Mouse (Mus musculus) CH12.LX (cell line): ENCODE measurements around the gene Anks1b. TPM values are rescaled to one million over a fixed set of nuclear protein-coding genes. Genes with fewer than 3 reads are reported as not detected.
A peak's percentile ranks its signal among the peaks of the same experiment; 100 is the strongest.

Source experiments
- DNase-seq: peaks from one replicate; pipeline ENCODE4 v3.0.0-alpha.2; 2013; ENCODE audit errors: extremely low read depth
- H3K27ac ChIP-seq: 2 replicates; pipeline ENCODE4 v1.5.1; 2012; ENCODE audit warnings: low read depth, mild to moderate bottlenecking, control low read depth, moderate library complexity; ENCODE audit not compliant: insufficient read depth
- H3K27me3 ChIP-seq: replicated peaks from 2 replicates; pipeline ENCODE3; 2012; ENCODE audit warnings: inconsistent platforms
- H3K36me3 ChIP-seq, 2 experiments: replicated peaks in 1 of 2; 2 replicates each; pipeline versions ENCODE3 to v1.6.1; 2012; ENCODE audit warnings: inconsistent platforms in 1 of 2, low read length in 1 of 2, mild to moderate bottlenecking in 1 of 2, mixed read lengths in 1 of 2, moderate library complexity in 1 of 2; ENCODE audit not compliant: control insufficient read depth in 1 of 2, insufficient read depth in 1 of 2
- H3K4me1 ChIP-seq, 2 experiments: 2 replicates each; pipeline ENCODE4 v1.6.1; 2012; ENCODE audit warnings: inconsistent platforms in 1 of 2, moderate library complexity in 1 of 2; ENCODE audit not compliant: insufficient read depth in 2 of 2, control insufficient read depth in 1 of 2
- H3K4me2 ChIP-seq: 2 replicates; pipeline ENCODE4 v1.6.1; 2012; ENCODE audit warnings: low read depth, mild to moderate bottlenecking, control low read depth; ENCODE audit not compliant: poor library complexity, insufficient read depth, severe bottlenecking
- H3K4me3 ChIP-seq, 3 experiments: fragments of 150-350 bp in 1 of 3; sonication (generic) in 1 of 3; replicated peaks in 1 of 3; 2 replicates each; pipeline versions ENCODE3 to v1.5.1; 2011 to 2012; ENCODE audit warnings: low read depth in 2 of 3, low read length in 2 of 3, mild to moderate bottlenecking in 2 of 3, moderate library complexity in 2 of 3, control low read depth in 1 of 3, improper control_type of control experiment in 1 of 3, inconsistent platforms in 1 of 3, mixed read lengths in 1 of 3; ENCODE audit not compliant: poor library complexity in 1 of 3
- H3K79me2 ChIP-seq: replicated peaks from 2 replicates; pipeline ENCODE4 v1.6.1; 2012; ENCODE audit warnings: mild to moderate bottlenecking, moderate library complexity; ENCODE audit not compliant: control insufficient read depth, poor library complexity, insufficient read depth, severe bottlenecking; ENCODE audit errors: extremely low read depth
- H3K9ac ChIP-seq: 2 replicates; pipeline ENCODE4 v1.6.1; 2012; ENCODE audit warnings: low read depth, mild to moderate bottlenecking, control low read depth, moderate library complexity; ENCODE audit not compliant: insufficient read depth
- H3K9me3 ChIP-seq: replicated peaks from 2 replicates; pipeline ENCODE3; 2012; ENCODE audit warnings: low read length, inconsistent platforms, mixed read lengths
- BHLHE40 ChIP-seq: IDR thresholded peaks from 2 replicates; pipeline ENCODE4 v1.6.1; 2011; ENCODE audit warnings: mild to moderate bottlenecking, low read depth, low read length, improper control_type of control experiment
- CTCF ChIP-seq, 2 experiments: IDR thresholded peaks in 1 of 2; conservative IDR thresholded peaks in 1 of 2; 2 replicates each; pipeline ENCODE4 v1.5.1; 2011 to 2012; ENCODE audit warnings: low read depth in 2 of 2, low read length in 2 of 2, improper control_type of control experiment in 1 of 2, inconsistent platforms in 1 of 2, mild to moderate bottlenecking in 1 of 2, moderate library complexity in 1 of 2
- ETS1 ChIP-seq: conservative IDR thresholded peaks from 2 replicates; pipeline ENCODE4 v1.6.1; 2012; ENCODE audit warnings: low read depth, mild to moderate bottlenecking, inconsistent platforms, low read length, improper control_type of control experiment, moderate library complexity
- GABPA ChIP-seq: IDR thresholded peaks from 2 replicates; pipeline ENCODE4 v1.6.1; 2012; ENCODE audit warnings: low read depth, low read length, improper control_type of control experiment, inconsistent platforms; ENCODE audit not compliant: insufficient replicate concordance
- HCFC1 ChIP-seq: IDR thresholded peaks from 2 replicates; pipeline ENCODE4 v1.6.1; 2012; ENCODE audit warnings: low read depth, mild to moderate bottlenecking, inconsistent platforms, low read length, improper control_type of control experiment
- IRF4 ChIP-seq: IDR thresholded peaks from 2 replicates; pipeline ENCODE4 v1.6.1; 2014; ENCODE audit warnings: low read depth, mild to moderate bottlenecking, inconsistent platforms, low read length, improper control_type of control experiment
- JUN ChIP-seq: IDR thresholded peaks from 2 replicates; pipeline ENCODE4 v1.6.1; 2011; ENCODE audit warnings: low read depth, mild to moderate bottlenecking, low read length, improper control_type of control experiment, moderate library complexity; ENCODE audit not compliant: insufficient read depth
- JUND ChIP-seq: conservative IDR thresholded peaks from 2 replicates; pipeline ENCODE4 v1.6.1; 2011; ENCODE audit warnings: low read depth, low read length, improper control_type of control experiment
- KAT2A ChIP-seq: IDR thresholded peaks from 2 replicates; pipeline ENCODE4 v1.6.1; 2012; ENCODE audit warnings: low read length, improper control_type of control experiment, inconsistent platforms; ENCODE audit not compliant: insufficient replicate concordance
- MAZ ChIP-seq: IDR thresholded peaks from 2 replicates; pipeline ENCODE4 v1.6.1; 2012; ENCODE audit warnings: low read depth, mild to moderate bottlenecking, inconsistent platforms, low read length, improper control_type of control experiment, moderate library complexity
- MEF2A ChIP-seq: IDR thresholded peaks from 2 replicates; pipeline ENCODE4 v1.6.1; 2014; ENCODE audit warnings: low read depth, mild to moderate bottlenecking, inconsistent platforms, low read length, improper control_type of control experiment, borderline replicate concordance
- MYC ChIP-seq: IDR thresholded peaks from 2 replicates; pipeline ENCODE4 v1.6.1; 2011; ENCODE audit warnings: low read depth, mild to moderate bottlenecking, improper control_type of control experiment, low read length
- NELFE ChIP-seq: IDR thresholded peaks from 2 replicates; pipeline ENCODE4 v1.6.1; 2011; ENCODE audit warnings: low read depth, low read length, improper control_type of control experiment
- POLR2A ChIP-seq: IDR thresholded peaks from 2 replicates; pipeline ENCODE4 v1.6.1; 2011; ENCODE audit warnings: low read depth, mild to moderate bottlenecking, improper control_type of control experiment, low read length
- RAD21 ChIP-seq: IDR thresholded peaks from 2 replicates; pipeline ENCODE4 v1.6.1; 2011; ENCODE audit warnings: low read depth, mild to moderate bottlenecking, low read length, improper control_type of control experiment, moderate library complexity
- RCOR1 ChIP-seq: conservative IDR thresholded peaks from 2 replicates; pipeline ENCODE4 v1.6.1; 2012; ENCODE audit warnings: low read depth, mild to moderate bottlenecking, inconsistent platforms, low read length, improper control_type of control experiment
- SIN3A ChIP-seq: IDR thresholded peaks from 2 replicates; pipeline ENCODE4 v1.6.1; 2012; ENCODE audit warnings: low read length, improper control_type of control experiment, inconsistent platforms
- SMC3 ChIP-seq: IDR thresholded peaks from 2 replicates; pipeline ENCODE4 v1.6.1; 2011; ENCODE audit warnings: low read depth, low read length, improper control_type of control experiment
- USF2 ChIP-seq: conservative IDR thresholded peaks from 2 replicates; pipeline ENCODE4 v1.6.1; 2011; ENCODE audit warnings: low read depth, low read length, improper control_type of control experiment
- ZC3H11A ChIP-seq: IDR thresholded peaks from 2 replicates; pipeline ENCODE4 v1.6.1; 2012; ENCODE audit warnings: low read depth, mild to moderate bottlenecking, inconsistent platforms, low read length, improper control_type of control experiment
- ZKSCAN1 ChIP-seq: IDR thresholded peaks from 2 replicates; pipeline ENCODE4 v1.6.1; 2012; ENCODE audit warnings: low read depth, inconsistent platforms, low read length, improper control_type of control experiment, borderline replicate concordance
- ZMIZ1 ChIP-seq: IDR thresholded peaks from 2 replicates; pipeline ENCODE4 v1.6.1; 2012; ENCODE audit warnings: low read depth, mild to moderate bottlenecking, inconsistent platforms, low read length, improper control_type of control experiment
- dilution Hi-C: fragments of 300-500 bp; cut with MboI; formaldehyde crosslinking; loops from 2 replicates; pipeline ENCODE4 v1.14.3; 2020; ENCODE audit warnings: low sequenced_read_pairs; ENCODE audit not compliant: extremely low pct_unique_long_range_greater_than_20kb, extremely low pct_ligation_motif_present
- in situ Hi-C: fragments of 300-500 bp; cut with MboI; formaldehyde crosslinking; loops from 3 replicates; pipeline ENCODE4 v1.14.3; 2019; ENCODE audit warnings: low sequenced_read_pairs, low pct_ligation_motif_present, low pct_unique_long_range_greater_than_20kb, mixed read lengths
- polyA plus RNA-seq: library from polyadenylated mRNA; unstranded; fragments of >175 nt; gene quantifications from 2 replicates; pipeline ENCODE4 v1.2.1, GENCODE M21; 2012; ENCODE audit warnings: low read depth; ENCODE audit not compliant: insufficient read length
- total RNA-seq, 2 experiments: library from RNA; depleted of rRNA; stranded (reverse); fragments of 300-350 nt in 1 of 2; fragments of >200 nt in 1 of 2; gene quantifications; 2 replicates each; pipeline ENCODE4 v1.2.3; 2012 to 2014

Anks1b gene
- total RNA-seq (2012; rRNA removed) (0.17 TPM in 1 of 2 replicates, not detected in the other), total RNA-seq (2014; rRNA removed) (not detected in 2 replicates), polyA plus RNA-seq (not detected in 2 replicates)

DNA sequence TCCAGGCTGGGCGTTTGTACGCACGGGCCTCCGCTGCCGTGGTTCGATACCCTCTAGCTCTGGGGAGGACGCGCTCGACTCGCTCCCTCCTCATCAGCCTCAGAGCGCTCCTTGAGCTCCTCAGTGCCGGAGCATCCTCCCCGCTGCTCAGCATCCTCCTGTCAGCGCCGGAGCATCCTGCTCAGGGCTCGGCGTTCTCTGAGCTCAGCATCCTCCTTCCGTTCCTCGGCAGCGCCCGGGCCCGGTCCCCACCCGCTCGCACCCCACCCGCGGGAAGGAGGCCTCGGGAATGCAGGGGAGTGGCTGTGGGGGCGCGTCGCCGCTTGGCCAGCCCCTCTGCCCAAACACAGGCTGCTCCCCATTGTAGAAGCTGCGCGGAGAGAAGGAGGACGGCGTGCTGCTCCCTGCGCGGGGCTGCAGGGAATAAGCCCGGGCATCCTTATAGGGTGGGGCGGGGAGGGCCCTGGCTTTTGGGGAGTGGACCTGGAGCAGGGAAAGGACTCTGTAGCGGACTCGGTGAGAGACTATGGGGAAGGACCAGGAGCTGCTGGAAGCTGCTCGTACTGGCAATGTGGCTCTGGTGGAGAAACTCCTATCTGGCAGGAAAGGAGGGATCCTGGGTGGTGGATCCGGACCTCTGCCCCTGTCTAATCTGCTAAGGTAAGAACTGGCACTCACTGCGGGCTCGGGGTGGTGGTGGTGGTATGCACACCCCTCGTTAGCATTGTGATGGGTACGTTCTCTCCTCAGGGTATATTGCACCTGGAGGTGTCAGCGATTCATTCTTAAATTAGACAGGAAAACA is at the start of gene Anks1b:
TSS of gene Anks1b (plus strand) at position 364 of the 805 bp plus-strand sequence.
- Histone ChIP-seq H3K79me2 (no peaks in the 10 kb centered on the region), H3K27me3 (no peaks in the 10 kb centered on the region), H3K27ac (no peak within 1 kb of the TSS), H3K4me2 (no peak within 1 kb of the TSS), H3K4me1 (peaks cover 0 to 4% of the 10 kb centered on the region in 2 experiments; a peak in 2 of 4 replicates), H3K9me3 (peaks cover 2% of the 10 kb centered on the region), H3K9ac (no peak within 1 kb of the TSS), H3K36me3 (no peaks in the 10 kb centered on the region), H3K4me3 (no peak within 1 kb of the TSS)
- in situ Hi-C loops = no loop called here
- no peak for DNase-seq
- dilution Hi-C loops = no loop called here
- no peak for TF ChIP-seq KAT2A

DNA sequence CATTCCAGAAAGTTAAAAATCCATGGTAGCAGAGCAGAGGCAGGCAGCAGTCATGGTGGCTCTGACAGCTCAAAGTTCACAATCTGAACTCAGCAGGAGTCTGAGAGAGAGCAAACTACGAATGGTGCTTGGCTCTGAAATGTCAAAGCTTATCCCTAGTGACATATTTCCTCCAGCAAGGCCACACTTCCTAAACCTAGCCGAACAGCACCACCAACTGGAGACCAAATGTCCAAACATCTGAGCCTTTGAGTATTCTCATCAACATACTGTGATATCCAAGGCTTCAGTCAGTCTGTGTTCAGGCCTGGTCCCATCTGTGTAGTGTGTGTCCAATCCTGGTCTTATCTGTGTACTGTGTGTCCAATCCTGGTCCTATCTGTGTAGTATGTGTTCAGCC is 49.4 kb upstream of the Anks1b start:
- dilution Hi-C loops = no loop called here
- TF ChIP-seq SMC3 (peak; percentile 32), ZC3H11A (no peak), BHLHE40 (no peak), RAD21 (peak; percentile 63), CTCF (conservative IDR thresholded peaks at IDR 0.05 in 1 of 2, IDR thresholded peaks at IDR 0.05 in 1 of 2; ENCODE audit: low read depth in 2 of 2, low read length in 2 of 2) (peak in 1 of 2 experiments; percentile 60; a peak in 2 of 4 replicates), NELFE (no peak)

DNA sequence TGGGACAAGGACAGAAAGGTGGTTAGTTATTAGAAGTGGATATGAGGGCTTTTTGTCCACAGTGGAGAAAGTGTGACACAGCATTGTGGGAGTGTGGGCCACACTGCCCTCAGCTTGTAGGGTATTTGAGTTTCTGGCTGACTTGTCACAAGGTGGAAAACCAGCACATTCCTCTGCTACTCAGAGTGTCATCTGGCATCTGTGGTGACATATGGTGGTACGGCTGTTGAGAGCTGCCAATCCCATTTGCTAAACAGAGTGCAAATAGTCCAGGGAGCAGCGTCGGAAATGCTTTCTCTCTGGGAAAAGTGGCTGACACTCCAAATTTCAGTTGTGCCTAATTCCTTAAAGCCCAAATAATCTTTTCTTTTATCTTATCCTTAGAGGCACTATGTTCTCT is 46.4 kb upstream of the Anks1b start:
- Histone ChIP-seq H3K27me3 (no peaks in the 10 kb centered on the region), H3K9ac (no peak overlapping the region), H3K4me1 (no peaks in the 10 kb centered on the region), H3K4me2 (no peak overlapping the region), H3K27ac (no peak overlapping the region), H3K79me2 (no peaks in the 10 kb centered on the region), H3K9me3 (no peaks in the 10 kb centered on the region), H3K4me3 (no peak overlapping the region), H3K36me3 (peaks cover 0 to 10% of the 10 kb centered on the region in 2 experiments)
- TF ChIP-seq SIN3A (no peak), SMC3 (no peak), ZKSCAN1 (no peak), GABPA (no peak), MEF2A (no peak), IRF4 (no peak), ZC3H11A (no peak), MYC (no peak), ZMIZ1 (no peak), ETS1 (no peak), JUND (no peak), USF2 (no peak), RCOR1 (no peak), NELFE (no peak), KAT2A (no peak), MAZ (no peak), JUN (no peak), POLR2A (no peak), HCFC1 (no peak)
- dilution Hi-C loops (no loop called here), in situ Hi-C loops (no loop called here)
- DNase-seq = no peak

More for the DNA sequence above, 49.4 kb upstream of the Anks1b start:
- Histone ChIP-seq H3K27ac (no peak overlapping the region), H3K4me3 (no peak overlapping the region), H3K27me3 (no peaks in the 10 kb centered on the region), H3K4me2 (no peak overlapping the region), H3K9me3 (no peaks in the 10 kb centered on the region), H3K4me1 (no peaks in the 10 kb centered on the region), H3K9ac (no peak overlapping the region), H3K79me2 (no peaks in the 10 kb centered on the region), H3K36me3 (peaks cover 5 to 19% of the 10 kb centered on the region in 2 experiments)
- DNase-seq = peak; percentile 29
- in situ Hi-C loops = no loop called here
